Mouse (Mus musculus) MEL (cell line): ENCODE measurements around the gene 4930568D16Rik. TPM values are rescaled to one million over a fixed set of nuclear protein-coding genes. Genes with fewer than 3 reads are reported as not detected.
A peak's percentile ranks its signal among the peaks of the same experiment; 100 is the strongest.

Experiments used
- DNase-seq: peaks from one replicate; pipeline ENCODE4 v3.0.0; 2011; ENCODE audit warnings: low read depth, low spot score
- H3K27ac ChIP-seq: 2 replicates; pipeline ENCODE4 v1.5.1; 2012; ENCODE audit warnings: low read depth, mild to moderate bottlenecking, control low read depth, low read length, moderate library complexity; ENCODE audit not compliant: control insufficient read depth
- H3K27me3 ChIP-seq, 2 experiments: fragments of 150-350 bp in 1 of 2; sonication (generic) in 1 of 2; 2 replicates each; pipeline ENCODE4 v1.6.1; 2012; ENCODE audit warnings: low read length in 2 of 2, mild to moderate bottlenecking in 2 of 2, improper control_type of control experiment in 1 of 2, moderate library complexity in 1 of 2; ENCODE audit not compliant: insufficient read depth in 2 of 2, control insufficient read depth in 1 of 2
- H3K36me3 ChIP-seq, 2 experiments: 2 replicates each; pipeline ENCODE4 v1.6.1; 2012 to 2014; ENCODE audit warnings: low read length in 2 of 2, improper control_type of control experiment in 1 of 2, inconsistent platforms in 1 of 2, mild to moderate bottlenecking in 1 of 2; ENCODE audit not compliant: insufficient read depth in 2 of 2, control insufficient read depth in 1 of 2
- H3K4me1 ChIP-seq, 2 experiments: fragments of 150-350 bp in 1 of 2; sonication (generic) in 1 of 2; 2 replicates each; pipeline ENCODE4 v1.6.1; 2012; ENCODE audit warnings: low read length in 2 of 2, improper control_type of control experiment in 1 of 2, mild to moderate bottlenecking in 1 of 2; ENCODE audit not compliant: insufficient read depth in 2 of 2, control insufficient read depth in 1 of 2
- H3K4me3 ChIP-seq, 2 experiments: fragments of 150-350 bp in 1 of 2; sonication (generic) in 1 of 2; 2 replicates each; pipeline ENCODE4 v1.5.1; 2012; ENCODE audit warnings: low read depth in 2 of 2, low read length in 2 of 2, mild to moderate bottlenecking in 2 of 2, moderate library complexity in 2 of 2, control low read depth in 1 of 2, improper control_type of control experiment in 1 of 2; ENCODE audit not compliant: control insufficient read depth in 1 of 2, insufficient read depth in 1 of 2
- H3K79me2 ChIP-seq: 2 replicates; pipeline ENCODE4 v1.6.1; 2012; ENCODE audit warnings: mild to moderate bottlenecking, low read length, moderate library complexity; ENCODE audit not compliant: control insufficient read depth, poor library complexity, insufficient read depth
- H3K9ac ChIP-seq: 2 replicates; pipeline ENCODE4 v1.6.1; 2012; ENCODE audit warnings: low read depth, mild to moderate bottlenecking, control low read depth, low read length, moderate library complexity; ENCODE audit not compliant: control insufficient read depth, poor library complexity, severe bottlenecking
- H3K9me3 ChIP-seq: fragments of 150-350 bp; sonication (generic); replicated peaks from 2 replicates; pipeline ENCODE4 v1.6.1; 2012; ENCODE audit warnings: mild to moderate bottlenecking, low read length, improper control_type of control experiment, moderate library complexity; ENCODE audit not compliant: insufficient read depth
- BHLHE40 ChIP-seq: IDR thresholded peaks from 2 replicates; pipeline ENCODE4 v1.6.1; 2012; ENCODE audit warnings: low read depth, mild to moderate bottlenecking, inconsistent platforms, low read length, improper control_type of control experiment, borderline replicate concordance
- CHD1 ChIP-seq: IDR thresholded peaks from 2 replicates; pipeline ENCODE4 v1.6.1; 2012; ENCODE audit warnings: low read depth, mild to moderate bottlenecking, inconsistent platforms, low read length, improper control_type of control experiment
- CHD2 ChIP-seq: IDR thresholded peaks from 2 replicates; pipeline ENCODE4 v1.6.1; 2011; ENCODE audit warnings: low read length, improper control_type of control experiment
- CTCF ChIP-seq, 3 experiments: IDR thresholded peaks in 2 of 3; conservative IDR thresholded peaks in 1 of 3; 2 replicates each; pipeline ENCODE4 v1.5.1; 2011 to 2012; ENCODE audit warnings: low read length in 3 of 3, low read depth in 2 of 3, mild to moderate bottlenecking in 2 of 3, improper control_type of control experiment in 1 of 3, inconsistent platforms in 1 of 3, mixed read lengths in 1 of 3, moderate library complexity in 1 of 3; ENCODE audit not compliant: control insufficient read depth in 1 of 3, insufficient read depth in 1 of 3, poor library complexity in 1 of 3, severe bottlenecking in 1 of 3
- E2F4 ChIP-seq: IDR thresholded peaks from 2 replicates; pipeline ENCODE4 v1.6.1; 2011; ENCODE audit warnings: low read depth, low read length, improper control_type of control experiment, borderline replicate concordance
- ELF1 ChIP-seq: IDR thresholded peaks from 2 replicates; pipeline ENCODE4 v1.6.1; 2014; ENCODE audit warnings: low read depth, mild to moderate bottlenecking, inconsistent platforms, low read length, improper control_type of control experiment, moderate library complexity
- EP300 ChIP-seq, 2 experiments: IDR thresholded peaks; 2 replicates each; pipeline ENCODE4 v1.6.1; 2011; ENCODE audit warnings: improper control_type of control experiment in 2 of 2, low read length in 2 of 2, low read depth in 1 of 2, mild to moderate bottlenecking in 1 of 2
- GATA1 ChIP-seq: IDR thresholded peaks from 2 replicates; pipeline ENCODE4 v1.6.1; 2011; ENCODE audit warnings: low read depth, low read length, improper control_type of control experiment
- HCFC1 ChIP-seq: IDR thresholded peaks from 2 replicates; pipeline ENCODE4 v1.6.1; 2012; ENCODE audit warnings: low read depth, mild to moderate bottlenecking, inconsistent platforms, low read length, improper control_type of control experiment, moderate library complexity
- KAT2A ChIP-seq: conservative IDR thresholded peaks from 2 replicates; pipeline ENCODE4 v1.6.1; 2012; ENCODE audit warnings: low read depth, low read length, improper control_type of control experiment, inconsistent platforms
- MAFK ChIP-seq: IDR thresholded peaks from 2 replicates; pipeline ENCODE4 v1.6.1; 2011; ENCODE audit warnings: low read depth, mild to moderate bottlenecking, low read length, improper control_type of control experiment, borderline replicate concordance
- MAX ChIP-seq: IDR thresholded peaks from 2 replicates; pipeline ENCODE4 v1.6.1; 2011; ENCODE audit warnings: low read length, improper control_type of control experiment
- MAZ ChIP-seq: IDR thresholded peaks from 2 replicates; pipeline ENCODE4 v1.6.1; 2012; ENCODE audit warnings: low read depth, mild to moderate bottlenecking, inconsistent platforms, low read length, improper control_type of control experiment
- MXI1 ChIP-seq: IDR thresholded peaks from 2 replicates; pipeline ENCODE4 v1.6.1; 2011; ENCODE audit warnings: mild to moderate bottlenecking, low read depth, low read length, improper control_type of control experiment
- MYB ChIP-seq: IDR thresholded peaks from 2 replicates; pipeline ENCODE4 v1.6.1; 2011; ENCODE audit warnings: mild to moderate bottlenecking, low read depth, low read length, improper control_type of control experiment
- NELFE ChIP-seq: IDR thresholded peaks from 2 replicates; pipeline ENCODE4 v1.6.1; 2011; ENCODE audit warnings: low read depth, low read length, improper control_type of control experiment
- NRF1 ChIP-seq: IDR thresholded peaks from 2 replicates; pipeline ENCODE4 v1.6.1; 2014; ENCODE audit warnings: low read depth, mild to moderate bottlenecking, inconsistent platforms, low read length, improper control_type of control experiment, moderate library complexity; ENCODE audit not compliant: poor library complexity, insufficient read depth, severe bottlenecking
- POLR2A ChIP-seq, 2 experiments: IDR thresholded peaks; 2 replicates each; pipeline ENCODE4 v1.6.1; 2011 to 2012; ENCODE audit warnings: low read length in 2 of 2, mild to moderate bottlenecking in 2 of 2, control low read depth in 1 of 2, improper control_type of control experiment in 1 of 2, low read depth in 1 of 2, moderate library complexity in 1 of 2; ENCODE audit not compliant: control insufficient read depth in 1 of 2, insufficient read depth in 1 of 2, poor library complexity in 1 of 2
- RAD21 ChIP-seq: IDR thresholded peaks from 2 replicates; pipeline ENCODE4 v1.6.1; 2011; ENCODE audit warnings: mild to moderate bottlenecking, low read depth, low read length, improper control_type of control experiment
- SIN3A ChIP-seq: IDR thresholded peaks from 2 replicates; pipeline ENCODE4 v1.6.1; 2012; ENCODE audit warnings: low read length, improper control_type of control experiment, inconsistent platforms
- TBP ChIP-seq: IDR thresholded peaks from 2 replicates; pipeline ENCODE4 v1.8.0; 2011; ENCODE audit warnings: low read depth, low read length, improper control_type of control experiment
- TCF12 ChIP-seq: IDR thresholded peaks from 2 replicates; pipeline ENCODE4 v1.6.1; 2014; ENCODE audit warnings: low read depth, mild to moderate bottlenecking, inconsistent platforms, low read length, improper control_type of control experiment, moderate library complexity
- UBTF ChIP-seq: IDR thresholded peaks from 2 replicates; pipeline ENCODE4 v1.6.1; 2012; ENCODE audit warnings: low read depth, mild to moderate bottlenecking, inconsistent platforms, low read length, improper control_type of control experiment, moderate library complexity, borderline replicate concordance; ENCODE audit not compliant: insufficient read depth
- USF1 ChIP-seq: IDR thresholded peaks from 2 replicates; pipeline ENCODE4 v1.6.1; 2014; ENCODE audit warnings: low read depth, mild to moderate bottlenecking, inconsistent platforms, low read length, improper control_type of control experiment, moderate library complexity
- USF2 ChIP-seq, 2 experiments: IDR thresholded peaks; 2 replicates each; pipeline ENCODE4 v1.6.1; 2011 to 2012; ENCODE audit warnings: improper control_type of control experiment in 2 of 2, low read length in 2 of 2, borderline replicate concordance in 1 of 2, inconsistent platforms in 1 of 2, low read depth in 1 of 2, mild to moderate bottlenecking in 1 of 2; ENCODE audit not compliant: insufficient read depth in 1 of 2
- ZC3H11A ChIP-seq: IDR thresholded peaks from 2 replicates; pipeline ENCODE4 v1.6.1; 2012; ENCODE audit warnings: low read depth, mild to moderate bottlenecking, inconsistent platforms, low read length, improper control_type of control experiment
- ZKSCAN1 ChIP-seq: IDR thresholded peaks from 2 replicates; pipeline ENCODE4 v1.6.1; 2012; ENCODE audit warnings: low read depth, mild to moderate bottlenecking, inconsistent platforms, low read length, improper control_type of control experiment, moderate library complexity
- ZMIZ1 ChIP-seq: IDR thresholded peaks from 2 replicates; pipeline ENCODE4 v1.6.1; 2012; ENCODE audit warnings: low read depth, mild to moderate bottlenecking, inconsistent platforms, low read length, improper control_type of control experiment, moderate library complexity
- ZNF384 ChIP-seq: IDR thresholded peaks from 2 replicates; pipeline ENCODE4 v1.6.1; 2012; ENCODE audit warnings: low read depth, mild to moderate bottlenecking, inconsistent platforms, low read length, improper control_type of control experiment
- polyA plus RNA-seq, 2 experiments: library from polyadenylated mRNA; stranded (reverse) in 1 of 2; unstranded in 1 of 2; fragments of >175 nt in 1 of 2; fragments of >200 nt in 1 of 2; gene quantifications; 2 replicates each; pipeline versions ENCODE4 v1.2.1 to v1.2.4; 2012; ENCODE audit warnings: low replicate concordance in 2 of 2, low read depth in 1 of 2; ENCODE audit not compliant: insufficient read length in 2 of 2, insufficient read depth in 1 of 2, missing spikeins in 1 of 2
- total RNA-seq: library from RNA; depleted of rRNA; stranded (reverse); fragments of 300-350 nt; gene quantifications from 2 replicates; pipeline ENCODE4 v1.2.3, GENCODE M21; 2012

The 4930568D16Rik gene
- total and polyA plus RNA-seq, 3 experiments, result not detected

DNA sequence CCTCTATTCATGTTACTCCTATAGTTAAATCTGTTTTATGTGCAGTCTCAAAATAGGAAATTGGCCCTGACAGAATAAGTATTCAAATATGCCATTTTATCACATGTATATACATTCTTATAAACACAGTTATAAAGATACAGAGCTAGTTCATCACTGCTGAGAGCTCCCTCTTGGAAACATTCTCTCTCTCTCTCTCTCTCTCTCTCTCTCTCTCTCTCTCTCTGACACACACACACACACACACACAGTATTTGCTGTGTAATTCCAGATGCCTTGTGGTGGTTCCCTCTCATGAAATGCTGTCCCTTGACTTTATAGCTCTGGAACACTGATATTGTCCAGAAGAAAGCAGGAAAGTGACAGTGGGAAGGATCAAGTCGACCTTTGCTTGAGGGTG, 29.5 kb downstream of the 4930568D16Rik start:
- Histone ChIP-seq H3K4me1 (peaks cover 6 to 9% of the 10 kb centered on the region in 2 experiments), H3K9me3 (no peaks in the 10 kb centered on the region), H3K79me2 (peaks cover 4% of the 10 kb centered on the region), H3K9ac (no peak overlapping the region), H3K27ac (no peak overlapping the region), H3K36me3 (peaks cover 0 to 19% of the 10 kb centered on the region in 2 experiments; a peak in 2 of 4 replicates), H3K27me3 (no peaks in the 10 kb centered on the region), H3K4me3 (no peak overlapping the region)
- TF ChIP-seq NRF1, result no peak
- TF ChIP-seq ELF1, result no peak
- TF ChIP-seq MXI1, result no peak
- TF ChIP-seq E2F4, result no peak
- no peak for TF ChIP-seq RAD21
- TF ChIP-seq HCFC1, result no peak
- TF ChIP-seq BHLHE40, result no peak
- TF ChIP-seq ZKSCAN1, result no peak
- no peak for TF ChIP-seq CHD2
- no peak for TF ChIP-seq TCF12
- TF ChIP-seq MAZ, result no peak
- TF ChIP-seq UBTF, result no peak
- TF ChIP-seq USF2 (IDR thresholded peaks at IDR 0.05; ENCODE audit: borderline replicate concordance in 1 of 2, insufficient read depth in 1 of 2, low read depth in 1 of 2, low read length in 2 of 2), result no peak
- no peak for TF ChIP-seq MAX
- no peak for TF ChIP-seq KAT2A
- no peak for TF ChIP-seq NELFE
- no peak for TF ChIP-seq GATA1
- no peak for TF ChIP-seq CHD1
- DNase-seq, result no peak

DNA sequence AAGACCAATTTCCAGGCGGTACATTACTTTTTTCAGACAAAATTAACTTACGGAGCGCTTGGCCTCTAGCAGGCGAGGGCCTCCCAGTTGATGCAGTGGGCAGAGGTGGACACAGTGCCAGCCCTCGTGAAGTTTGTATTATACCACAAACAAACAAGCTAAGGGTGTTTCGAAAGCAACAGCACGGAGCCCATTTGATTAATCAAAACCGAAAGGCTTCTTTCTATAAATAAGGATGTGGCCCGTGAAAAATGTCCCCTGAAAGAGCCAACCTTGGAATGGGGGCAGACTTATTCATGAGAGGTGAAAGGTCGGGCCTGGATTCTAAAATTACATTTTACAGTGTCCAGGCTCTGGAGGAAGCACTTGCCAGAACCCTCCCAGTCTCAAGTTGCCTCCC, 30.1 kb downstream of the 4930568D16Rik start:
- Histone ChIP-seq H3K27ac (no peak overlapping the region), H3K9ac (peak overlapping the region; percentile 48), H3K36me3 (peaks cover 0 to 25% of the 10 kb centered on the region in 2 experiments; a peak in 2 of 4 replicates), H3K9me3 (no peaks in the 10 kb centered on the region), H3K4me1 (peaks cover 8 to 14% of the 10 kb centered on the region in 2 experiments), H3K27me3 (no peaks in the 10 kb centered on the region)
- TF ChIP-seq RAD21 (no peak), E2F4 (no peak), POLR2A (IDR thresholded peaks at IDR 0.05; ENCODE audit: control insufficient read depth in 1 of 2, insufficient read depth in 1 of 2, low read depth in 1 of 2, low read length in 2 of 2, poor library complexity in 1 of 2) (no peak), TBP (no peak), MAZ (no peak), ZNF384 (no peak), NRF1 (no peak), ZC3H11A (no peak), ZKSCAN1 (no peak), MXI1 (no peak), EP300 (IDR thresholded peaks at IDR 0.05; ENCODE audit: low read depth in 1 of 2, low read length in 2 of 2) (no peak), ZMIZ1 (no peak), MAFK (no peak), BHLHE40 (no peak), MAX (no peak), SIN3A (no peak), CTCF (IDR thresholded peaks at IDR 0.05 in 2 of 3, conservative IDR thresholded peaks at IDR 0.05 in 1 of 3; ENCODE audit: control insufficient read depth in 1 of 3, insufficient read depth in 1 of 3, low read depth in 2 of 3, low read length in 3 of 3, poor library complexity in 1 of 3, severe bottlenecking in 1 of 3) (no peak), USF1 (no peak), MYB (no peak)
- TF ChIP-seq, all 39 proteins: peak for 0
- Histone ChIP-seq H3K79me2 (peaks cover 6% of the 10 kb centered on the region), H3K4me3 (peak overlapping the region; percentile 66 to 68)
- no peak for DNase-seq
